Mouse (Mus musculus): ENCODE results near the gene Rad51d. TPM values are rescaled to one million over a fixed set of nuclear protein-coding genes. Genes with fewer than 3 reads are reported as not detected.

Rad51d gene
- total and polyA plus RNA-seq, 3 experiments = 15.0 to 35.5 (median 33.3) TPM

- dilution Hi-C loops (cut with MboI; ENCODE audit: extremely low pct_ligation_motif_present, extremely low pct_unique_long_range_greater_than_20kb, low sequenced_read_pairs) = no loop called here
- no peak overlapping the region for H3K4me3 ChIP-seq (replicated peaks in 1 of 3; ENCODE audit: low read depth in 2 of 3, low read length in 2 of 3, poor library complexity in 1 of 3)
Observed at GRCm38 (mm10) chr11:82847571-82848000, 42.8 kb downstream of the Rad51d start.

GRCm38 (mm10) chr11:82846938-82847337, 43.5 kb downstream of the Rad51d start:
- Histone ChIP-seq H3K27me3 (replicated peaks) (no peaks in the 10 kb centered on the region), H3K9ac (ENCODE audit: insufficient read depth, low read depth) (no peak overlapping the region), H3K4me3 (replicated peaks in 1 of 3; ENCODE audit: low read depth in 2 of 3, low read length in 2 of 3, poor library complexity in 1 of 3) (no peak overlapping the region), H3K9me3 (replicated peaks; ENCODE audit: low read length) (peaks cover 14% of the 10 kb centered on the region), H3K4me1 (ENCODE audit: control insufficient read depth in 1 of 2, insufficient read depth in 2 of 2) (peaks cover 9 to 26% of the 10 kb centered on the region in 2 experiments), H3K4me2 (ENCODE audit: insufficient read depth, low read depth, poor library complexity, severe bottlenecking) (no peak overlapping the region), H3K27ac (ENCODE audit: insufficient read depth, low read depth) (no peak overlapping the region), H3K79me2 (replicated peaks; ENCODE audit: control insufficient read depth, extremely low read depth, insufficient read depth, poor library complexity, severe bottlenecking) (peaks cover 18% of the 10 kb centered on the region), H3K36me3 (replicated peaks in 1 of 2; ENCODE audit: control insufficient read depth in 1 of 2, insufficient read depth in 1 of 2, low read length in 1 of 2) (peaks cover 2 to 14% of the 10 kb centered on the region in 2 experiments)
- in situ Hi-C loops (cut with MboI; ENCODE audit: low pct_ligation_motif_present, low pct_unique_long_range_greater_than_20kb, low sequenced_read_pairs) = loop anchor here (5.0 kb wide), 1 partner anchor 40 kb away; no protein-coding TSS in a partner anchor
- TF ChIP-seq CTCF (conservative IDR thresholded peaks at IDR 0.05 in 1 of 2, IDR thresholded peaks at IDR 0.05 in 1 of 2; ENCODE audit: low read depth in 2 of 2, low read length in 2 of 2) = no peak
- no peak for TF ChIP-seq CHD1 (IDR thresholded peaks at IDR 0.05; ENCODE audit: low read depth, low read length)
- no peak for TF ChIP-seq GABPA (IDR thresholded peaks at IDR 0.05; ENCODE audit: insufficient replicate concordance, low read depth, low read length)
- no peak for TF ChIP-seq UBTF (IDR thresholded peaks at IDR 0.05; ENCODE audit: low read depth, low read length)
- TF ChIP-seq MYC (IDR thresholded peaks at IDR 0.05; ENCODE audit: low read depth, low read length) = no peak
- no peak for TF ChIP-seq MAFK (IDR thresholded peaks at IDR 0.05; ENCODE audit: insufficient replicate concordance, low read length)
- TF ChIP-seq HCFC1 (IDR thresholded peaks at IDR 0.05; ENCODE audit: low read depth, low read length) = no peak
- TF ChIP-seq TCF12 (IDR thresholded peaks at IDR 0.05; ENCODE audit: low read depth, low read length) = no peak
- TF ChIP-seq SIN3A (IDR thresholded peaks at IDR 0.05; ENCODE audit: low read length) = no peak
- no peak for TF ChIP-seq ZC3H11A (IDR thresholded peaks at IDR 0.05; ENCODE audit: low read depth, low read length)
- no peak for TF ChIP-seq KAT2A (IDR thresholded peaks at IDR 0.05; ENCODE audit: insufficient replicate concordance, low read length)
- TF ChIP-seq IRF4 (IDR thresholded peaks at IDR 0.05; ENCODE audit: low read depth, low read length) = no peak
- TF ChIP-seq NELFE (IDR thresholded peaks at IDR 0.05; ENCODE audit: low read depth, low read length) = no peak
- TF ChIP-seq ETS1 (conservative IDR thresholded peaks at IDR 0.05; ENCODE audit: low read depth, low read length) = no peak
- TF ChIP-seq E2F4 (IDR thresholded peaks at IDR 0.05; ENCODE audit: insufficient replicate concordance, low read depth, low read length) = no peak
- no peak for TF ChIP-seq POLR2A (IDR thresholded peaks at IDR 0.05; ENCODE audit: low read depth, low read length)
- no peak for TF ChIP-seq JUND (conservative IDR thresholded peaks at IDR 0.05; ENCODE audit: low read depth, low read length)
- DNase-seq (ENCODE audit: extremely low read depth) = no peak
- dilution Hi-C loops (cut with MboI; ENCODE audit: extremely low pct_ligation_motif_present, extremely low pct_unique_long_range_greater_than_20kb, low sequenced_read_pairs) = no loop called here

More at GRCm38 (mm10) chr11:82847571-82848000, 42.8 kb downstream of the Rad51d start:
- Histone ChIP-seq H3K4me2 (ENCODE audit: insufficient read depth, low read depth, poor library complexity, severe bottlenecking) (no peak overlapping the region), H3K27ac (ENCODE audit: insufficient read depth, low read depth) (no peak overlapping the region), H3K79me2 (replicated peaks; ENCODE audit: control insufficient read depth, extremely low read depth, insufficient read depth, poor library complexity, severe bottlenecking) (peaks cover 18% of the 10 kb centered on the region), H3K36me3 (replicated peaks in 1 of 2; ENCODE audit: control insufficient read depth in 1 of 2, insufficient read depth in 1 of 2, low read length in 1 of 2) (peaks cover under 1 to 12% of the 10 kb centered on the region in 2 experiments), H3K9me3 (replicated peaks; ENCODE audit: low read length) (peaks cover 12% of the 10 kb centered on the region), H3K4me1 (ENCODE audit: control insufficient read depth in 1 of 2, insufficient read depth in 2 of 2) (peaks cover 9 to 26% of the 10 kb centered on the region in 2 experiments), H3K9ac (ENCODE audit: insufficient read depth, low read depth) (no peak overlapping the region), H3K27me3 (replicated peaks) (no peaks in the 10 kb centered on the region)
- TF ChIP-seq MAZ (IDR thresholded peaks at IDR 0.05; ENCODE audit: low read depth, low read length) (no peak), USF2 (conservative IDR thresholded peaks at IDR 0.05; ENCODE audit: low read depth, low read length) (no peak), MAX (IDR thresholded peaks at IDR 0.05; ENCODE audit: low read length) (no peak), HCFC1 (IDR thresholded peaks at IDR 0.05; ENCODE audit: low read depth, low read length) (no peak), BHLHE40 (IDR thresholded peaks at IDR 0.05; ENCODE audit: low read depth, low read length) (no peak), IRF4 (IDR thresholded peaks at IDR 0.05; ENCODE audit: low read depth, low read length) (no peak), RAD21 (IDR thresholded peaks at IDR 0.05; ENCODE audit: low read depth, low read length) (no peak), ELF1 (IDR thresholded peaks at IDR 0.05; ENCODE audit: low read depth, low read length) (no peak), CHD1 (IDR thresholded peaks at IDR 0.05; ENCODE audit: low read depth, low read length) (no peak), KAT2A (IDR thresholded peaks at IDR 0.05; ENCODE audit: insufficient replicate concordance, low read length) (no peak), MYC (IDR thresholded peaks at IDR 0.05; ENCODE audit: low read depth, low read length) (no peak), POLR2A (IDR thresholded peaks at IDR 0.05; ENCODE audit: low read depth, low read length) (no peak; the same call in 1 of the 2 replicates), CHD2 (IDR thresholded peaks at IDR 0.05; ENCODE audit: low read length) (no peak)
- DNase-seq (ENCODE audit: extremely low read depth) = no peak
- in situ Hi-C loops (cut with MboI; ENCODE audit: low pct_ligation_motif_present, low pct_unique_long_range_greater_than_20kb, low sequenced_read_pairs) = loop anchor here (5.0 kb wide), 1 partner anchor 40 kb away; no protein-coding TSS in a partner anchor

Data from CH12.LX (cell line).